Mouse (Mus musculus): ENCODE measurements at regions not wholly inside any gene's neighbourhood (a gene's known extent, or its start where the extent isn't known, plus 50 kb on each side); places are given as distances from the start of the nearest gene placed in this dataset.

GRCm38 (mm10) chr10:44641616-44642015, 113.3 kb upstream of the Prdm1 start:
- no peak overlapping the region for H3K27ac ChIP-seq (ENCODE audit: low read length)
- no peaks in the 10 kb centered on the region for H3K9me3 ChIP-seq (replicated peaks; ENCODE audit: control insufficient read depth, low read length, poor library complexity, severe bottlenecking)
- H3K27me3 ChIP-seq (ENCODE audit: control insufficient read depth, insufficient read depth, low read depth, low read length), result no peaks in the 10 kb centered on the region
- no peaks in the 10 kb centered on the region for H3K36me3 ChIP-seq (ENCODE audit: control insufficient read depth, insufficient read depth, low read length)
- 95% methylated on average over 2 of the region's 2 CpGs for WGBS
- ATAC-seq, result no peak
- H3K4me3 ChIP-seq (ENCODE audit: low read depth, low read length), result no peak overlapping the region
- H3K9ac ChIP-seq (ENCODE audit: low read depth, low read length), result no peak overlapping the region
- H3K4me1 ChIP-seq (ENCODE audit: control insufficient read depth, insufficient read depth, low read length), result no peaks in the 10 kb centered on the region
- H3K4me2 ChIP-seq (ENCODE audit: low read length), result no peak overlapping the region

GRCm38 (mm10) chr10:44640620-44641019, 112.3 kb upstream of the Prdm1 start:
- no peak overlapping the region for H3K9ac ChIP-seq (ENCODE audit: low read depth, low read length)
- H3K4me3 ChIP-seq (ENCODE audit: low read depth, low read length), result no peak overlapping the region
- no peak for ATAC-seq
- H3K4me1 ChIP-seq (ENCODE audit: control insufficient read depth, insufficient read depth, low read length), result no peaks in the 10 kb centered on the region
- H3K36me3 ChIP-seq (ENCODE audit: control insufficient read depth, insufficient read depth, low read length), result no peaks in the 10 kb centered on the region
- H3K27me3 ChIP-seq (ENCODE audit: control insufficient read depth, insufficient read depth, low read depth, low read length), result no peaks in the 10 kb centered on the region
- 94% methylated on average over 8 of the region's 8 CpGs for WGBS
- H3K4me2 ChIP-seq (ENCODE audit: low read length), result no peak overlapping the region
- no peaks in the 10 kb centered on the region for H3K9me3 ChIP-seq (replicated peaks; ENCODE audit: control insufficient read depth, low read length, poor library complexity, severe bottlenecking)
- no peak overlapping the region for H3K27ac ChIP-seq (ENCODE audit: low read length)

- no peaks in the 10 kb centered on the region for H3K9me3 ChIP-seq (replicated peaks; ENCODE audit: control insufficient read depth, low read length, poor library complexity, severe bottlenecking)
- no peak overlapping the region for H3K4me2 ChIP-seq (ENCODE audit: low read length)
- WGBS, result 85% methylated on average over 2 of the region's 2 CpGs
- no peaks in the 10 kb centered on the region for H3K4me1 ChIP-seq (ENCODE audit: control insufficient read depth, insufficient read depth, low read length)
- H3K27me3 ChIP-seq (ENCODE audit: control insufficient read depth, insufficient read depth, low read depth, low read length), result no peaks in the 10 kb centered on the region
- no peak for ATAC-seq
- H3K27ac ChIP-seq (ENCODE audit: low read length), result no peak overlapping the region
- no peak overlapping the region for H3K4me3 ChIP-seq (ENCODE audit: low read depth, low read length)
- H3K36me3 ChIP-seq (ENCODE audit: control insufficient read depth, insufficient read depth, low read length), result no peaks in the 10 kb centered on the region
- H3K9ac ChIP-seq (ENCODE audit: low read depth, low read length), result no peak overlapping the region
Measured at GRCm38 (mm10) chr10:44638678-44639077, 110.4 kb upstream of the Prdm1 start.

GRCm38 (mm10) chr10:44636786-44637185, 108.5 kb upstream of the Prdm1 start:
- no peaks in the 10 kb centered on the region for H3K4me1 ChIP-seq (ENCODE audit: control insufficient read depth, insufficient read depth, low read length)
- 84% methylated on average over 3 of the region's 3 CpGs for WGBS

GRCm38 (mm10) chr10:44636061-44636460, 107.8 kb upstream of the Prdm1 start:
- Histone ChIP-seq H3K9me3 (replicated peaks; ENCODE audit: control insufficient read depth, low read length, poor library complexity, severe bottlenecking) (no peaks in the 10 kb centered on the region), H3K27me3 (ENCODE audit: control insufficient read depth, insufficient read depth, low read depth, low read length) (no peaks in the 10 kb centered on the region), H3K4me2 (ENCODE audit: low read length) (no peak overlapping the region), H3K4me3 (ENCODE audit: low read depth, low read length) (no peak overlapping the region), H3K4me1 (ENCODE audit: control insufficient read depth, insufficient read depth, low read length) (no peaks in the 10 kb centered on the region), H3K27ac (ENCODE audit: low read length) (no peak overlapping the region), H3K9ac (ENCODE audit: low read depth, low read length) (no peak overlapping the region), H3K36me3 (ENCODE audit: control insufficient read depth, insufficient read depth, low read length) (no peaks in the 10 kb centered on the region)
- no peak for ATAC-seq

More at GRCm38 (mm10) chr10:44636786-44637185, 108.5 kb upstream of the Prdm1 start:
- H3K27me3 ChIP-seq (ENCODE audit: control insufficient read depth, insufficient read depth, low read depth, low read length), result no peaks in the 10 kb centered on the region
- H3K36me3 ChIP-seq (ENCODE audit: control insufficient read depth, insufficient read depth, low read length), result no peaks in the 10 kb centered on the region
- no peak overlapping the region for H3K9ac ChIP-seq (ENCODE audit: low read depth, low read length)
- ATAC-seq, result no peak
- no peak overlapping the region for H3K27ac ChIP-seq (ENCODE audit: low read length)
- no peak overlapping the region for H3K4me2 ChIP-seq (ENCODE audit: low read length)
- no peak overlapping the region for H3K4me3 ChIP-seq (ENCODE audit: low read depth, low read length)
- H3K9me3 ChIP-seq (replicated peaks; ENCODE audit: control insufficient read depth, low read length, poor library complexity, severe bottlenecking), result no peaks in the 10 kb centered on the region

- no peaks in the 10 kb centered on the region for H3K9me3 ChIP-seq (replicated peaks; ENCODE audit: control insufficient read depth, low read length, poor library complexity, severe bottlenecking)
- 81% methylated on average over 8 of the region's 8 CpGs for WGBS
- no peak overlapping the region for H3K4me3 ChIP-seq (ENCODE audit: low read depth, low read length)
- H3K36me3 ChIP-seq (ENCODE audit: control insufficient read depth, insufficient read depth, low read length), result no peaks in the 10 kb centered on the region
- no peak for ATAC-seq
- H3K4me2 ChIP-seq (ENCODE audit: low read length), result no peak overlapping the region
- no peak overlapping the region for H3K27ac ChIP-seq (ENCODE audit: low read length)
- no peak overlapping the region for H3K9ac ChIP-seq (ENCODE audit: low read depth, low read length)
- H3K4me1 ChIP-seq (ENCODE audit: control insufficient read depth, insufficient read depth, low read length), result peaks cover 2% of the 10 kb centered on the region; the same call in 1 of the 2 replicates
- H3K27me3 ChIP-seq (ENCODE audit: control insufficient read depth, insufficient read depth, low read depth, low read length), result no peaks in the 10 kb centered on the region
Measured at GRCm38 (mm10) chr10:44631584-44631983, 103.3 kb upstream of the Prdm1 start.

GRCm38 (mm10) chr10:44630485-44630884, 102.2 kb upstream of the Prdm1 start:
- no peak overlapping the region for H3K4me2 ChIP-seq (ENCODE audit: low read length)
- H3K27ac ChIP-seq (ENCODE audit: low read length), result no peak overlapping the region
- 61% methylated on average over 13 of the region's 13 CpGs for WGBS
- no peak overlapping the region for H3K4me3 ChIP-seq (ENCODE audit: low read depth, low read length)
- peaks cover 2% of the 10 kb centered on the region; the same call in 1 of the 2 replicates for H3K4me1 ChIP-seq (ENCODE audit: control insufficient read depth, insufficient read depth, low read length)
- ATAC-seq, result no peak
- H3K36me3 ChIP-seq (ENCODE audit: control insufficient read depth, insufficient read depth, low read length), result no peaks in the 10 kb centered on the region
- no peaks in the 10 kb centered on the region for H3K9me3 ChIP-seq (replicated peaks; ENCODE audit: control insufficient read depth, low read length, poor library complexity, severe bottlenecking)
- no peaks in the 10 kb centered on the region for H3K27me3 ChIP-seq (ENCODE audit: control insufficient read depth, insufficient read depth, low read depth, low read length)
- H3K9ac ChIP-seq (ENCODE audit: low read depth, low read length), result no peak overlapping the region

- ATAC-seq, result no peak
- 97% methylated on average over 3 of the region's 3 CpGs for WGBS
- Histone ChIP-seq H3K4me3 (ENCODE audit: low read depth, low read length) (no peak overlapping the region), H3K4me2 (ENCODE audit: low read length) (no peak overlapping the region), H3K27me3 (ENCODE audit: control insufficient read depth, insufficient read depth, low read depth, low read length) (no peaks in the 10 kb centered on the region), H3K36me3 (ENCODE audit: control insufficient read depth, insufficient read depth, low read length) (no peaks in the 10 kb centered on the region), H3K9ac (ENCODE audit: low read depth, low read length) (no peak overlapping the region), H3K4me1 (ENCODE audit: control insufficient read depth, insufficient read depth, low read length) (peaks cover 2% of the 10 kb centered on the region; the same call in 1 of the 2 replicates), H3K9me3 (replicated peaks; ENCODE audit: control insufficient read depth, low read length, poor library complexity, severe bottlenecking) (no peaks in the 10 kb centered on the region), H3K27ac (ENCODE audit: low read length) (no peak overlapping the region)
Measured at GRCm38 (mm10) chr10:44628387-44628786, 100.1 kb upstream of the Prdm1 start.

GRCm38 (mm10) chr10:44627431-44627830, 99.1 kb upstream of the Prdm1 start:
- no peak overlapping the region for H3K4me3 ChIP-seq (ENCODE audit: low read depth, low read length)
- H3K36me3 ChIP-seq (ENCODE audit: control insufficient read depth, insufficient read depth, low read length), result no peaks in the 10 kb centered on the region
- no peak overlapping the region for H3K9ac ChIP-seq (ENCODE audit: low read depth, low read length)
- H3K9me3 ChIP-seq (replicated peaks; ENCODE audit: control insufficient read depth, low read length, poor library complexity, severe bottlenecking), result no peaks in the 10 kb centered on the region
- no peak for ATAC-seq
- H3K4me2 ChIP-seq (ENCODE audit: low read length), result no peak overlapping the region
- no peaks in the 10 kb centered on the region for H3K27me3 ChIP-seq (ENCODE audit: control insufficient read depth, insufficient read depth, low read depth, low read length)
- 99% methylated on average over 3 of the region's 3 CpGs for WGBS
- H3K4me1 ChIP-seq (ENCODE audit: control insufficient read depth, insufficient read depth, low read length), result peaks cover 2% of the 10 kb centered on the region; the same call in 1 of the 2 replicates
- no peak overlapping the region for H3K27ac ChIP-seq (ENCODE audit: low read length)

Data from midbrain, embryonic 16.5 days (tissue).